In the genomic region with DNA sequence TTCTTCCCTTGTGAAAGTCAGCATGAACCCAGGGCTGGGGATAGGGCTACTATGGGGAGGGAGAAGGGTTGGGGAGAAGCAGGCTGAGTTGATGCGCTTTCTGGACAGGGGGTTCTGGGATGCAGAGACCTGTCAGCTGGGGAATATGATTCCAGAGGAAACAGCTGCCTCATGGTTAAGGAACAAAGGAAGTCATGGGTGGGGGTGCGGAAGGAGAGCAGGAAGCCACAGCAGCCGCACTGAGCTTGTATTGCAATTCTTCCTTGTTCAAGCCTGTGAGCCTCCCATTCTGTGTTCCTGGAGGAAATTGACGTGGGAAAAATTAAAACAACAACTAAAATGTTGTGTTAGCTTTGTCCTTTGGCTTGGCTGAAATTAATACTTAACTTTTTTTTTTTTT, we compare ENCODE assay signal across 12 mouse cellular contexts.
DNase-seq lines count a peak whose midpoint lies in the region; ATAC-seq lines count a peak whose summit lies in the region.
"Had no signal": no experiment of that assay in that cellular context is flagged by ENCODE, and none has a peak within 500 bp of the region (broad histone marks: within the 10 kb centered on the region; RNA-seq: fewer than 3 reads in every experiment).

No protein-coding gene starts in this region.

- H3K27me3 ChIP-seq in limb, embryonic 11.5 days (ENCODE audit: control insufficient read depth, insufficient read depth, low read length), result no peaks in the 10 kb centered on the region
- no peaks in the 10 kb centered on the region for H3K27me3 ChIP-seq in midbrain, embryonic 11.5 days (ENCODE audit: control insufficient read depth, insufficient read depth, low read length)
- H3K27me3 ChIP-seq: embryonic facial prominence, embryonic 13.5 days; neural tube, embryonic 15.5 days had no signal

- no peak overlapping the region for H3K4me3 ChIP-seq in limb, embryonic 11.5 days (ENCODE audit: low read depth, low read length)
- H3K4me3 ChIP-seq in midbrain, embryonic 11.5 days (ENCODE audit: low read depth, low read length), result no peak overlapping the region
- H3K4me3 ChIP-seq: embryonic facial prominence, embryonic 13.5 days; midbrain, embryonic 10.5 days; neural tube, embryonic 15.5 days had no signal

- H3K27ac ChIP-seq in limb, embryonic 11.5 days (replicated peaks; ENCODE audit: low read depth, low read length), result no peak overlapping the region
- H3K27ac ChIP-seq in midbrain, embryonic 11.5 days (ENCODE audit: low read depth, low read length), result no peak overlapping the region
- H3K27ac ChIP-seq: embryonic facial prominence, embryonic 13.5 days; hindbrain, postnatal 0 days; midbrain, embryonic 10.5 days; neural tube, embryonic 15.5 days had no signal

- 0 out of 2 replicates have a peak, but pooled peaks cover 4% of the 10 kb centered on the region for H3K4me1 ChIP-seq in limb, embryonic 11.5 days (ENCODE audit: control insufficient read depth, insufficient read depth, low read length)
- no peaks in the 10 kb centered on the region for H3K4me1 ChIP-seq in midbrain, embryonic 11.5 days (ENCODE audit: control insufficient read depth, insufficient read depth, low read length)
- H3K4me1 ChIP-seq: embryonic facial prominence, embryonic 13.5 days had no signal

- WGBS in limb, embryonic 11.5 days, result 83% methylated on average over 4 of the region's 4 CpGs
- WGBS in midbrain, embryonic 11.5 days, result 83% methylated on average over 4 of the region's 4 CpGs

- H3K9me3 ChIP-seq in limb, embryonic 11.5 days (ENCODE audit: control insufficient read depth, low read length), result no peaks in the 10 kb centered on the region
- H3K9me3 ChIP-seq in midbrain, embryonic 11.5 days (ENCODE audit: control insufficient read depth, low read length), result no peaks in the 10 kb centered on the region
- H3K9me3 ChIP-seq: embryonic facial prominence, embryonic 13.5 days; midbrain, embryonic 10.5 days; neural tube, embryonic 15.5 days had no signal

- no peak overlapping the region for H3K9ac ChIP-seq in limb, embryonic 11.5 days (ENCODE audit: low read length)
- no peak overlapping the region for H3K9ac ChIP-seq in midbrain, embryonic 11.5 days (ENCODE audit: low read length)
- H3K9ac ChIP-seq: embryonic facial prominence, embryonic 13.5 days; neural tube, embryonic 15.5 days had no signal

- H3K36me3 ChIP-seq in limb, embryonic 11.5 days (ENCODE audit: control insufficient read depth, insufficient read depth, low read length), result no peaks in the 10 kb centered on the region
- no peaks in the 10 kb centered on the region for H3K36me3 ChIP-seq in midbrain, embryonic 11.5 days (ENCODE audit: control insufficient read depth, insufficient read depth, low read length)
- H3K36me3 ChIP-seq: embryonic facial prominence, embryonic 13.5 days; midbrain, embryonic 10.5 days; neural tube, embryonic 15.5 days had no signal

- ATAC-seq in limb, embryonic 11.5 days (ENCODE audit: insufficient number of reproducible peaks, low FRiP score, low TSS enrichment, low read depth), result no peak
- ATAC-seq in midbrain, embryonic 11.5 days (ENCODE audit: low FRiP score), result no peak
- ATAC-seq: hindbrain, postnatal 0 days had no signal

- no peak overlapping the region for H3K4me2 ChIP-seq in limb, embryonic 11.5 days (ENCODE audit: low read depth, severe bottlenecking)
- no peak overlapping the region for H3K4me2 ChIP-seq in midbrain, embryonic 11.5 days
- H3K4me2 ChIP-seq: embryonic facial prominence, embryonic 13.5 days; neural tube, embryonic 15.5 days had no signal

- DNase-seq in adrenal gland, adult 2 months, result peak; percentile 10
- no peak for DNase-seq in adrenal gland, adult 8-10 months
- peak; percentile 37 for DNase-seq in adrenal gland, postnatal 14 days
- DNase-seq in heart, postnatal 4 days, result peak; percentile 35
- peak; percentile 28 for DNase-seq in limb, embryonic 11.5 days (ENCODE audit: low spot score)
- no peak for DNase-seq in T-cell, adult 2 months (ENCODE audit: low spot score)
- no peak for DNase-seq in cerebellum, adult 18-20 months
- no peak for DNase-seq in midbrain, embryonic 11.5 days (ENCODE audit: low spot score, missing footprints)

Comparison
In these comparisons a context has a peak if more than half of its experiments do, and no peak if none do; other contexts are left out.
1. DNase-seq: peak in adrenal gland, adult 2 months (single experiment), adrenal gland, postnatal 14 days (single experiment), heart, postnatal 4 days (single experiment) and limb, embryonic 11.5 days (single experiment); none in adrenal gland, adult 8-10 months (single experiment), T-cell, adult 2 months (single experiment), cerebellum, adult 18-20 months (0 of 2) and midbrain, embryonic 11.5 days (single experiment).